Mouse (Mus musculus): ENCODE measurements at regions not wholly inside any gene's neighbourhood (a gene's known extent, or its start where the extent isn't known, plus 50 kb on each side); places are given as distances from the start of the nearest gene placed in this dataset.

DNA sequence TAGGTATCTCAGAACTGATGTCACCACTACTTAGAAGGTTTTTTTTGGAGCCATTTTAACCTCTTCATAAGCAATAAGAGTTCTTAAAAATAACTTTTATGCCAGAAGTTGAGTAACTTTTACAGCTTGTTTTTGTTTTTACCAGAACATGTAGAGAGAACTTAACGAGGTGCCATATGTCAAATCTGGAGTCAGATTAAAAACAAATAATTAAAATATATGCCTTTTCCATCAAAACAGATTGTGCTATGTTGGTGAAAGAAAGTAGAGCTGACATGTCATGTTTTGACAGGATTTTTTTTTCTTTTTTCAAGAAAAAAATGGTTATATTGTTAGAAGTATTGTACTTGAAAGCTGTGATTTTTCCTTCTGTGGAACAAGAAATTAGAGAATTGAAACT lies 349.4 kb downstream of the Dcdc2c start:
- Histone ChIP-seq H3K27me3 (ENCODE audit: control insufficient read depth, insufficient read depth, insufficient read length) (no peaks in the 10 kb centered on the region), H3K36me3 (ENCODE audit: control insufficient read depth, insufficient read depth) (no peaks in the 10 kb centered on the region), H3K79me2 (ENCODE audit: control insufficient read depth, insufficient read depth) (no peaks in the 10 kb centered on the region), H3K79me3 (ENCODE audit: low read depth) (no peaks in the 10 kb centered on the region), H3K4me3 (ENCODE audit: insufficient read depth, poor library complexity, severe bottlenecking) (no peak overlapping the region), H3ac (ENCODE audit: control insufficient read depth, insufficient read length, low read depth) (no peak overlapping the region)
- TF ChIP-seq MYOG (IDR thresholded peaks at IDR 0.05; ENCODE audit: control insufficient read depth, extremely low read depth, insufficient read length): no peak
- TF ChIP-seq CEBPB (IDR thresholded peaks at IDR 0.05; ENCODE audit: low read depth): no peak
- no peak for TF ChIP-seq FOSL1 (IDR thresholded peaks at IDR 0.05; ENCODE audit: insufficient read depth, low read length, poor library complexity, severe bottlenecking)
- no peak for TF ChIP-seq MAX (IDR thresholded peaks at IDR 0.05)
- no peak for TF ChIP-seq USF1 (IDR thresholded peaks at IDR 0.05; ENCODE audit: low read depth)
- no peak for TF ChIP-seq CTCF (IDR thresholded peaks at IDR 0.05; ENCODE audit: control insufficient read depth, insufficient read depth, insufficient read length)
- no peak for TF ChIP-seq MYOD1 (IDR thresholded peaks at IDR 0.05; ENCODE audit: control insufficient read depth, insufficient read length, low read depth)

- Histone ChIP-seq H3K4me3 (ENCODE audit: insufficient read depth, poor library complexity, severe bottlenecking) (no peak overlapping the region), H3K36me3 (ENCODE audit: control insufficient read depth, insufficient read depth) (no peaks in the 10 kb centered on the region), H3K27me3 (ENCODE audit: control insufficient read depth, insufficient read depth, insufficient read length) (no peaks in the 10 kb centered on the region), H3K79me3 (ENCODE audit: low read depth) (no peaks in the 10 kb centered on the region), H3ac (ENCODE audit: control insufficient read depth, insufficient read length, low read depth) (no peak overlapping the region), H3K79me2 (ENCODE audit: control insufficient read depth, insufficient read depth) (no peaks in the 10 kb centered on the region)
- TF ChIP-seq MYOG (IDR thresholded peaks at IDR 0.05; ENCODE audit: control insufficient read depth, extremely low read depth, insufficient read length) (no peak), MYOD1 (IDR thresholded peaks at IDR 0.05; ENCODE audit: control insufficient read depth, insufficient read length, low read depth) (no peak), MAX (IDR thresholded peaks at IDR 0.05) (no peak), FOSL1 (IDR thresholded peaks at IDR 0.05; ENCODE audit: insufficient read depth, low read length, poor library complexity, severe bottlenecking) (no peak), CTCF (IDR thresholded peaks at IDR 0.05; ENCODE audit: control insufficient read depth, insufficient read depth, insufficient read length) (no peak), USF1 (IDR thresholded peaks at IDR 0.05; ENCODE audit: low read depth) (no peak), CEBPB (IDR thresholded peaks at IDR 0.05; ENCODE audit: low read depth) (no peak)
Observed at GRCm38 (mm10) chr12:28186695-28187094, 365.5 kb downstream of the Dcdc2c start.

DNA sequence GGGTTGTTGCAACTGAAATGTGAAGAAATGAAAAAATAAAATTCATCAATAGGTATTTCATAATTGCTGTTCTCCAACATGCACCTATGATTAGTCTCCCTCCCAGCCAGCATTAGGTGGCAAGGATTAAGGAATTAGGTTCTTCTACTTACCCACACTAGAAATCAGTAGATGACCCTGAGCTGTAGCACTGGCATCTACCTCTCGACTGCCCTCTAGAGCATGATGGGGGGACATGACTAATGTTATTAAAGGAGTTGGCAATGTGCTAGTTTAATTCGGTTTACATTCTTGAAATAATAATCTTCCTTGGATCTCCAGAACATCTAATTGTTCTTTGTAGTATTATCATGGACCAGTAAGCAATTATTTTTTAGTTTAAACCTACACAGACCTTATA lies 370.9 kb downstream of the Dcdc2c start:
- H3K36me3 ChIP-seq (ENCODE audit: control insufficient read depth, insufficient read depth): no peaks in the 10 kb centered on the region
- H3K79me3 ChIP-seq (ENCODE audit: low read depth): no peaks in the 10 kb centered on the region
- H3K79me2 ChIP-seq (ENCODE audit: control insufficient read depth, insufficient read depth): no peaks in the 10 kb centered on the region
- no peak overlapping the region for H3K4me3 ChIP-seq (ENCODE audit: insufficient read depth, poor library complexity, severe bottlenecking)
- H3K27me3 ChIP-seq (ENCODE audit: control insufficient read depth, insufficient read depth, insufficient read length): no peaks in the 10 kb centered on the region
- H3ac ChIP-seq (ENCODE audit: control insufficient read depth, insufficient read length, low read depth): no peak overlapping the region
- no peak for TF ChIP-seq CEBPB (IDR thresholded peaks at IDR 0.05; ENCODE audit: low read depth)
- no peak for TF ChIP-seq USF1 (IDR thresholded peaks at IDR 0.05; ENCODE audit: low read depth)
- TF ChIP-seq MYOG (IDR thresholded peaks at IDR 0.05; ENCODE audit: control insufficient read depth, extremely low read depth, insufficient read length): no peak

GRCm38 (mm10) chr12:28176016-28176415 lies 376.2 kb downstream of the Dcdc2c start:
- TF ChIP-seq FOSL1 (IDR thresholded peaks at IDR 0.05; ENCODE audit: insufficient read depth, low read length, poor library complexity, severe bottlenecking) (no peak), MYOD1 (IDR thresholded peaks at IDR 0.05; ENCODE audit: control insufficient read depth, insufficient read length, low read depth) (no peak), CTCF (IDR thresholded peaks at IDR 0.05; ENCODE audit: control insufficient read depth, insufficient read depth, insufficient read length) (no peak), MYOG (IDR thresholded peaks at IDR 0.05; ENCODE audit: control insufficient read depth, extremely low read depth, insufficient read length) (no peak), USF1 (IDR thresholded peaks at IDR 0.05; ENCODE audit: low read depth) (no peak), MAX (IDR thresholded peaks at IDR 0.05) (no peak), CEBPB (IDR thresholded peaks at IDR 0.05; ENCODE audit: low read depth) (no peak)
- Histone ChIP-seq H3K27me3 (ENCODE audit: control insufficient read depth, insufficient read depth, insufficient read length) (no peaks in the 10 kb centered on the region), H3K4me3 (ENCODE audit: insufficient read depth, poor library complexity, severe bottlenecking) (no peak overlapping the region), H3K79me3 (ENCODE audit: low read depth) (no peaks in the 10 kb centered on the region), H3K79me2 (ENCODE audit: control insufficient read depth, insufficient read depth) (no peaks in the 10 kb centered on the region), H3K36me3 (ENCODE audit: control insufficient read depth, insufficient read depth) (no peaks in the 10 kb centered on the region), H3ac (ENCODE audit: control insufficient read depth, insufficient read length, low read depth) (no peak overlapping the region)

GRCm38 (mm10) chr12:28174078-28174477 lies 378.1 kb downstream of the Dcdc2c start:
- peak; percentile 60 for TF ChIP-seq USF1 (IDR thresholded peaks at IDR 0.05; ENCODE audit: low read depth)
- no peak for TF ChIP-seq CTCF (IDR thresholded peaks at IDR 0.05; ENCODE audit: control insufficient read depth, insufficient read depth, insufficient read length)
- no peak for TF ChIP-seq MYOD1 (IDR thresholded peaks at IDR 0.05; ENCODE audit: control insufficient read depth, insufficient read length, low read depth)
- TF ChIP-seq MAX (IDR thresholded peaks at IDR 0.05): no peak
- no peak for TF ChIP-seq MYOG (IDR thresholded peaks at IDR 0.05; ENCODE audit: control insufficient read depth, extremely low read depth, insufficient read length)
- peak; percentile 71 for TF ChIP-seq FOSL1 (IDR thresholded peaks at IDR 0.05; ENCODE audit: insufficient read depth, low read length, poor library complexity, severe bottlenecking)
- peak; percentile 97 for TF ChIP-seq CEBPB (IDR thresholded peaks at IDR 0.05; ENCODE audit: low read depth)
- no peak overlapping the region for H3ac ChIP-seq (ENCODE audit: control insufficient read depth, insufficient read length, low read depth)
- H3K36me3 ChIP-seq (ENCODE audit: control insufficient read depth, insufficient read depth): no peaks in the 10 kb centered on the region
- H3K79me3 ChIP-seq (ENCODE audit: low read depth): no peaks in the 10 kb centered on the region
- H3K79me2 ChIP-seq (ENCODE audit: control insufficient read depth, insufficient read depth): no peaks in the 10 kb centered on the region
- no peak overlapping the region for H3K4me3 ChIP-seq (ENCODE audit: insufficient read depth, poor library complexity, severe bottlenecking)
- H3K27me3 ChIP-seq (ENCODE audit: control insufficient read depth, insufficient read depth, insufficient read length): no peaks in the 10 kb centered on the region

DNA sequence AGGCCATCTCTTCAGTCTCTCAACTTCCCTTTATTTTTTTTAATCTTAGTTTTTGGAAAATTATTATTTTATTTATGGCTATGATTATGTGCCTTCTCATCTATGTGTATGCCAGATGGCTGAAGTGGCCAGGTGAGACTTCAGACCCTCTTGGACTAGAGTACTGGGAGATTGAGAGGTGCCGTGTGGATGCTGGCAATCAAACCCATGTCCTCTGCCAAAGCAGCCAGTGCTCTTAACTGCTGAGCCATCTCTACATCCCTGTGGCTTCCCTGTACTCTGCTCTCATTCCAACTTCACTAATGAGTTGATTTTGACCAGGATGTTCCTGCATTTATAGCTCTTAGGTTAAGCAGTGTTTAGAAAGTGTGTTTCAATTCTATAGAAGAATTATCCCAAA lies 393.4 kb downstream of the Dcdc2c start:
- Histone ChIP-seq H3K79me2 (ENCODE audit: control insufficient read depth, insufficient read depth) (no peaks in the 10 kb centered on the region), H3K4me3 (ENCODE audit: insufficient read depth, poor library complexity, severe bottlenecking) (no peak overlapping the region), H3K36me3 (ENCODE audit: control insufficient read depth, insufficient read depth) (no peaks in the 10 kb centered on the region), H3K79me3 (ENCODE audit: low read depth) (no peaks in the 10 kb centered on the region), H3ac (ENCODE audit: control insufficient read depth, insufficient read length, low read depth) (no peak overlapping the region), H3K27me3 (ENCODE audit: control insufficient read depth, insufficient read depth, insufficient read length) (no peaks in the 10 kb centered on the region)
- TF ChIP-seq MAX (IDR thresholded peaks at IDR 0.05) (no peak), CEBPB (IDR thresholded peaks at IDR 0.05; ENCODE audit: low read depth) (no peak), USF1 (IDR thresholded peaks at IDR 0.05; ENCODE audit: low read depth) (no peak), MYOG (IDR thresholded peaks at IDR 0.05; ENCODE audit: control insufficient read depth, extremely low read depth, insufficient read length) (no peak), MYOD1 (IDR thresholded peaks at IDR 0.05; ENCODE audit: control insufficient read depth, insufficient read length, low read depth) (no peak), FOSL1 (IDR thresholded peaks at IDR 0.05; ENCODE audit: insufficient read depth, low read length, poor library complexity, severe bottlenecking) (no peak), CTCF (IDR thresholded peaks at IDR 0.05; ENCODE audit: control insufficient read depth, insufficient read depth, insufficient read length) (no peak)
